Comparison of ENCODE assay signal across 23 mouse cellular contexts in the genomic region with DNA sequence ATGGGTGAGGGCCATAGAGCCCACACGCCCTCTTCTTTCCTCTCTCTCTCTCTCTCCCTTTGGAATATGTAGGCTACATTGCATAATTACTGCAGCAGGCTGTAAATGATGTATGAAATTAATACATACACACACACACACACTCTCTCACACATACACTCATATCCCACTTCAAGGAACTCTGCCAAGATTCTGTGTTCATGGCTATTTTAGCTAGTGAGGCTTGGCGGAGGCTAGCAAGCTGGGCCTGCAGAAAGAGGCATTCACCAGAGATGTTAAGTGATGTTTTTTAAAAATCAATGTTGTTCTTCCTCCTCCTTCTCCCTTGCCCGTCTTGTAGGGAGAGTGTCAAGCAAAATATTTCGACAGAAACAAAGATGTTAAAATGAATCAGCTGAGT.
DNase-seq lines count a peak whose midpoint lies in the region; ATAC-seq and TF ChIP-seq lines count a peak whose summit lies in the region.
"Had no signal": no experiment of that assay in that cellular context is flagged by ENCODE, and none has a peak within 500 bp of the region (broad histone marks: within the 10 kb centered on the region; RNA-seq: fewer than 3 reads in every experiment).

No protein-coding gene starts in this region.

- no peaks in the 10 kb centered on the region for H3K9me3 ChIP-seq in forebrain, embryonic 16.5 days (ENCODE audit: control insufficient read depth, low read length)
- no peaks in the 10 kb centered on the region for H3K9me3 ChIP-seq in forebrain, embryonic 10.5 days
- no peaks in the 10 kb centered on the region for H3K9me3 ChIP-seq in hindbrain, postnatal 0 days (ENCODE audit: low read length)
- H3K9me3 ChIP-seq in hindbrain, embryonic 12.5 days (replicated peaks), result no peaks in the 10 kb centered on the region
- no peaks in the 10 kb centered on the region for H3K9me3 ChIP-seq in lung, embryonic 16.5 days (ENCODE audit: control insufficient read depth, low read length)
- H3K9me3 ChIP-seq: embryonic facial prominence, embryonic 15.5 days; heart, embryonic 10.5 days; kidney, embryonic 15.5 days; limb, embryonic 12.5 days; midbrain, embryonic 10.5 days; neural tube, embryonic 15.5 days had no signal

- H3K36me3 ChIP-seq in forebrain, embryonic 16.5 days (ENCODE audit: control insufficient read depth, insufficient read depth), result no peaks in the 10 kb centered on the region
- no peaks in the 10 kb centered on the region for H3K36me3 ChIP-seq in forebrain, embryonic 10.5 days (replicated peaks)
- H3K36me3 ChIP-seq in hindbrain, postnatal 0 days (ENCODE audit: insufficient read depth, low read length), result no peaks in the 10 kb centered on the region
- H3K36me3 ChIP-seq in hindbrain, embryonic 12.5 days, result no peaks in the 10 kb centered on the region
- no peaks in the 10 kb centered on the region for H3K36me3 ChIP-seq in lung, embryonic 16.5 days (ENCODE audit: control insufficient read depth, insufficient read depth, low read length)
- H3K36me3 ChIP-seq: embryonic facial prominence, embryonic 15.5 days; heart, embryonic 10.5 days; kidney, embryonic 15.5 days; limb, embryonic 12.5 days; midbrain, embryonic 10.5 days; neural tube, embryonic 15.5 days had no signal

- DNase-seq in forebrain, embryonic 10.5 days (ENCODE audit: extremely low spot score, low spot score), result no peak
- DNase-seq in hindbrain, postnatal 0 days (ENCODE audit: low spot score), result peak; percentile 28
- no peak for DNase-seq in lung, postnatal 25 days (ENCODE audit: low spot score)
- peak; percentile 74 for DNase-seq in brain, adult 2 months (ENCODE audit: low read depth, low spot score)
- no peak for DNase-seq in gastrocnemius, adult 18-20 months (ENCODE audit: low spot score)
- DNase-seq: adrenal gland, postnatal 14 days; cerebellum, adult 9-10 months; kidney, adult 11 months; kidney, postnatal 36 days; layer of hippocampus, postnatal 36 days; lung, adult 18-20 months; thymus, adult 2 months; thymus, postnatal 4 days had no signal

- H3K4me2 ChIP-seq in forebrain, embryonic 16.5 days (ENCODE audit: low read length), result no peak overlapping the region
- H3K4me2 ChIP-seq in hindbrain, postnatal 0 days (ENCODE audit: low read depth, low read length), result no peak overlapping the region
- H3K4me2 ChIP-seq in hindbrain, embryonic 12.5 days (replicated peaks), result no peak overlapping the region
- no peak overlapping the region for H3K4me2 ChIP-seq in lung, embryonic 16.5 days (ENCODE audit: low read depth, low read length)
- H3K4me2 ChIP-seq: embryonic facial prominence, embryonic 15.5 days; kidney, embryonic 15.5 days; limb, embryonic 12.5 days; liver, embryonic 11.5 days; neural tube, embryonic 15.5 days had no signal

- no peak overlapping the region for H3K9ac ChIP-seq in forebrain, embryonic 16.5 days (replicated peaks; ENCODE audit: low read depth, low read length)
- H3K9ac ChIP-seq in hindbrain, postnatal 0 days (replicated peaks; ENCODE audit: low read length), result no peak overlapping the region
- H3K9ac ChIP-seq in hindbrain, embryonic 12.5 days, result no peak overlapping the region
- H3K9ac ChIP-seq in lung, embryonic 16.5 days (ENCODE audit: low read length), result no peak overlapping the region
- H3K9ac ChIP-seq: embryonic facial prominence, embryonic 15.5 days; kidney, embryonic 15.5 days; limb, embryonic 12.5 days; neural tube, embryonic 15.5 days had no signal

- no peak for TF ChIP-seq CTCF in hindbrain, postnatal 0 days (IDR thresholded peaks at IDR 0.05; ENCODE audit: low read depth)

- no peaks in the 10 kb centered on the region for H3K27me3 ChIP-seq in forebrain, embryonic 16.5 days (replicated peaks; ENCODE audit: control insufficient read depth, insufficient read depth, low read length)
- no peaks in the 10 kb centered on the region for H3K27me3 ChIP-seq in forebrain, embryonic 10.5 days (ENCODE audit: poor library complexity, severe bottlenecking)
- no peaks in the 10 kb centered on the region for H3K27me3 ChIP-seq in hindbrain, postnatal 0 days (ENCODE audit: insufficient read depth, low read length)
- H3K27me3 ChIP-seq in hindbrain, embryonic 12.5 days, result no peaks in the 10 kb centered on the region
- no peaks in the 10 kb centered on the region for H3K27me3 ChIP-seq in lung, embryonic 16.5 days (ENCODE audit: control insufficient read depth, insufficient read depth, low read depth, low read length)
- H3K27me3 ChIP-seq: embryonic facial prominence, embryonic 15.5 days; kidney, embryonic 15.5 days; limb, embryonic 12.5 days; neural tube, embryonic 15.5 days had no signal

- H3K4me3 ChIP-seq in forebrain, embryonic 16.5 days (replicated peaks; ENCODE audit: low read length), result no peak overlapping the region
- H3K4me3 ChIP-seq in forebrain, embryonic 10.5 days, result no peak overlapping the region
- no peak overlapping the region for H3K4me3 ChIP-seq in hindbrain, postnatal 0 days (ENCODE audit: low read length)
- H3K4me3 ChIP-seq in hindbrain, embryonic 12.5 days, result no peak overlapping the region
- no peak overlapping the region for H3K4me3 ChIP-seq in lung, embryonic 16.5 days (ENCODE audit: low read length)
- H3K4me3 ChIP-seq: embryonic facial prominence, embryonic 15.5 days; heart, embryonic 10.5 days; kidney, embryonic 15.5 days; limb, embryonic 12.5 days; midbrain, embryonic 10.5 days; neural tube, embryonic 15.5 days had no signal

- H3K4me1 ChIP-seq in forebrain, embryonic 16.5 days (replicated peaks; ENCODE audit: control insufficient read depth, insufficient read depth, low read length), result no peaks in the 10 kb centered on the region
- H3K4me1 ChIP-seq in forebrain, embryonic 10.5 days, result peaks cover 11% of the 10 kb centered on the region
- no peaks in the 10 kb centered on the region for H3K4me1 ChIP-seq in hindbrain, postnatal 0 days (ENCODE audit: insufficient read depth, low read length)
- peaks cover 11% of the 10 kb centered on the region for H3K4me1 ChIP-seq in hindbrain, embryonic 12.5 days
- H3K4me1 ChIP-seq in lung, embryonic 16.5 days (replicated peaks; ENCODE audit: control insufficient read depth, insufficient read depth, low read length), result no peaks in the 10 kb centered on the region
- H3K4me1 ChIP-seq: embryonic facial prominence, embryonic 15.5 days; limb, embryonic 12.5 days had no signal

- peak; percentile 52; the same call in 1 of the 2 replicates for ATAC-seq in forebrain, embryonic 16.5 days
- ATAC-seq in hindbrain, postnatal 0 days, result no peak
- ATAC-seq in hindbrain, embryonic 12.5 days (ENCODE audit: low FRiP score), result no peak
- peak; percentile 64 for ATAC-seq in lung, embryonic 16.5 days (ENCODE audit: low read depth)

- WGBS in forebrain, embryonic 16.5 days, result 68% methylated on average over 4 of the region's 4 CpGs
- WGBS in forebrain, embryonic 10.5 days, result 82% methylated on average over 4 of the region's 4 CpGs
- WGBS in hindbrain, postnatal 0 days, result 65% methylated on average over 4 of the region's 4 CpGs
- WGBS in hindbrain, embryonic 12.5 days, result 84% methylated on average over 4 of the region's 4 CpGs
- 49% methylated on average over 4 of the region's 4 CpGs for WGBS in lung, embryonic 16.5 days

- no peak overlapping the region for H3K27ac ChIP-seq in forebrain, embryonic 16.5 days (ENCODE audit: low read length)
- H3K27ac ChIP-seq in forebrain, embryonic 10.5 days, result no peak overlapping the region
- H3K27ac ChIP-seq in hindbrain, postnatal 0 days, result no peak overlapping the region
- H3K27ac ChIP-seq in hindbrain, embryonic 12.5 days, result no peak overlapping the region
- H3K27ac ChIP-seq in lung, embryonic 16.5 days (ENCODE audit: low read length), result no peak overlapping the region
- H3K27ac ChIP-seq: embryonic facial prominence, embryonic 15.5 days; heart, embryonic 10.5 days; kidney, embryonic 15.5 days; limb, embryonic 12.5 days; midbrain, embryonic 10.5 days; neural tube, embryonic 15.5 days had no signal

Comparison
In these comparisons a context has a peak if more than half of its experiments do, and no peak if none do; other contexts are left out.
1. ATAC-seq: peak in forebrain, embryonic 16.5 days (single experiment) and lung, embryonic 16.5 days (single experiment); none in hindbrain, postnatal 0 days (single experiment) and hindbrain, embryonic 12.5 days (single experiment).
2. DNase-seq: peak in hindbrain, postnatal 0 days (single experiment) and brain, adult 2 months (single experiment); none in forebrain, embryonic 10.5 days (single experiment), lung, postnatal 25 days (single experiment) and gastrocnemius, adult 18-20 months (single experiment).